Mouse (Mus musculus) G1E (cell line): ENCODE results near the gene Txnrd2.

Experiments
- CTCF ChIP-seq: IDR thresholded peaks from 2 replicates; pipeline ENCODE4 v1.5.1; 2012; ENCODE audit warnings: low read depth, low read length, inconsistent platforms, mixed read lengths
- GATA1 ChIP-seq: IDR thresholded peaks from 2 replicates; pipeline ENCODE4 v1.6.1; 2012; ENCODE audit warnings: borderline replicate concordance, low read length, inconsistent platforms, mixed read lengths
- GATA2 ChIP-seq: IDR thresholded peaks from 2 replicates; pipeline ENCODE4 v1.6.1; 2012; ENCODE audit warnings: low read depth, low read length, inconsistent platforms, borderline replicate concordance
- TAL1 ChIP-seq: conservative IDR thresholded peaks from 2 replicates; pipeline ENCODE4 v1.6.1; 2012; ENCODE audit warnings: low read depth, low read length, inconsistent platforms, mixed read lengths

DNA sequence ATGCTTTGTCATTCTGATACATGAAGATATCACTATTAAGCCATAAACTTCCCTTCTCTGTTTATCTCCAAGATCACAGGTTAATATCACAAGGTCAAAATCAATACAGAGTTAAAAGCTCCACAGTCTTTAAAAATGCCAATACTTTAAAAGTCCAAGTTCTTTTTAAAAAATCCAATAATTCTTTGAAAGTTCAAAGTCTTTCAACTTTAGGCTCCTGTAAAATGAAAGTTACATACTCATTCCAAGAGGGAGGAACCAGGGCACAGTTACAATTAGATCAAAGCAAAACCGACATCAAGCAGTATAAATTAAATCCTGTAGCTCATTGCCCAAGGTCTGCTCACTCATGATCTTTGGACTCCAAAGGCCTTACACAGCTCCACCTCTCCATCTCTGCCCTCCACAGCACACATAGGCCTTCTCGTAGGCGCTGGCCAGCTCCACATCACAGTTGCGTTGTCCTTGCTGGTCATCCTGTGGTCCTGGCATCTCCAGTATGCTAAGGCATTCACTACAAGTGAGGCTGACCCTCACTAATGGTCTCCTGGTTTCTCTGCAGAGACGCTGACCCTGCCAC is 7.2 kb downstream of the Txnrd2 start:
- TF ChIP-seq GATA1 = no peak
- no peak for TF ChIP-seq GATA2
- no peak for TF ChIP-seq CTCF
- TF ChIP-seq TAL1 = no peak
